Mouse (Mus musculus) left cerebral cortex, postnatal 10 days (tissue): ENCODE results near the gene Ireb2. TPM values are rescaled to one million over a fixed set of nuclear protein-coding genes. Genes with fewer than 3 reads are reported as not detected.

Experiments used
- DNase-seq, 2 experiments: peaks; one replicate each; pipeline ENCODE4 v3.0.0; 2021 to 2022; ENCODE audit warnings: low spot score in 2 of 2, mixed read lengths in 1 of 2; ENCODE audit errors: extremely low spot score in 1 of 2
- intact Hi-C: fragments of 180-260 bp; cut with DNase I; formaldehyde crosslinking; loops from one replicate; pipeline ENCODE4 v1.15.1; 2025
- total RNA-seq, 2 experiments: library from RNA; stranded (reverse); gene quantifications; 2 replicates each; pipeline ENCODE4 v1.2.3; 2021

Gene Ireb2
- total RNA-seq, 2 experiments from 2014 or later, result 72.2 to 72.6 TPM

DNA sequence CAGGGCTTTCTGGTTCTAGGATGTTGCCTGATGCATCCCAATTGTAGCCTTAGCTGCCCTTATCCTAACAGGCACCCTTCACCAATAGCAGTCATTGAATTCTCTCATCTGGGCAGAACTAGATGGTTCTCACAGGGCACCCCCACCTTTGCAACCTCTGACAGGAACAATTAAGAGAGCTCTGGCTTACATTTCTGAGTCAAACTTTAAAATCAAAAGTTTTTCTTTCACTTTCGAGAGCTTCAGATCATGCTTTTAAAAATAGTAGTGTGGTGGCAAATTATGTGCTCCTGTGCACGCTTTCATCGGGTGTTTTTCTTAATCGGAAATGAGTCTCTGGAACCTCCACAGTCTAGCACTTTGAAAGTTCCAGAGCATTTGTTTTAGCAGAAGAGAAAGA, 97.5 kb downstream of the Ireb2 start:
- DNase-seq, result no peak
- intact Hi-C loops, result no loop called here

Other genes starting within 250 kb of the Ireb2 start
- 10 to 100 TPM; 88.4 to 93.5 TPM for gene Acsbg1, start 201.9 kb upstream of the Ireb2 start, total RNA-seq
- gene Dnaja4, start 164.9 kb upstream of the Ireb2 start, total RNA-seq, result 10 to 100 TPM; 13.6 to 14.4 TPM
- 10 to 100 TPM; 52.5 to 54.1 TPM for gene Wdr61, start 129.3 kb upstream of the Ireb2 start, total RNA-seq
- 1 to 10 TPM; 2.6 to 9.5 TPM for gene Crabp1, start 99.0 kb upstream of the Ireb2 start, total RNA-seq
- gene Hykk, start 53.5 kb downstream of the Ireb2 start, total RNA-seq, result 1 to 10 TPM; 1.4 to 1.6 TPM
- gene Psma4, start 87.0 kb downstream of the Ireb2 start, total RNA-seq, result 100 to 1,000 TPM; 146 to 151 TPM
- gene AY074887, start 87.2 kb downstream of the Ireb2 start, total RNA-seq, result not detected
- gene Chrna5, start 117.1 kb downstream of the Ireb2 start, total RNA-seq, result 1 to 10 TPM; 5.3 TPM
- gene Chrna3, start 162.8 kb downstream of the Ireb2 start, total RNA-seq, result 1 to 10 TPM; 3.2 to 3.7 TPM
- gene Chrnb4, start 185.0 kb downstream of the Ireb2 start, total RNA-seq, result under 1 TPM in 1 of 2 experiments, not detected in 1; 0.15 TPM